Mouse (Mus musculus): Measurements from ENCODE around the gene Trim72. TPM values are rescaled to one million over a fixed set of nuclear protein-coding genes. Genes with fewer than 3 reads are reported as not detected.

Trim72 gene
- polyA plus RNA-seq, 1 experiment from 2014 or later: 3.6 TPM

DNA sequence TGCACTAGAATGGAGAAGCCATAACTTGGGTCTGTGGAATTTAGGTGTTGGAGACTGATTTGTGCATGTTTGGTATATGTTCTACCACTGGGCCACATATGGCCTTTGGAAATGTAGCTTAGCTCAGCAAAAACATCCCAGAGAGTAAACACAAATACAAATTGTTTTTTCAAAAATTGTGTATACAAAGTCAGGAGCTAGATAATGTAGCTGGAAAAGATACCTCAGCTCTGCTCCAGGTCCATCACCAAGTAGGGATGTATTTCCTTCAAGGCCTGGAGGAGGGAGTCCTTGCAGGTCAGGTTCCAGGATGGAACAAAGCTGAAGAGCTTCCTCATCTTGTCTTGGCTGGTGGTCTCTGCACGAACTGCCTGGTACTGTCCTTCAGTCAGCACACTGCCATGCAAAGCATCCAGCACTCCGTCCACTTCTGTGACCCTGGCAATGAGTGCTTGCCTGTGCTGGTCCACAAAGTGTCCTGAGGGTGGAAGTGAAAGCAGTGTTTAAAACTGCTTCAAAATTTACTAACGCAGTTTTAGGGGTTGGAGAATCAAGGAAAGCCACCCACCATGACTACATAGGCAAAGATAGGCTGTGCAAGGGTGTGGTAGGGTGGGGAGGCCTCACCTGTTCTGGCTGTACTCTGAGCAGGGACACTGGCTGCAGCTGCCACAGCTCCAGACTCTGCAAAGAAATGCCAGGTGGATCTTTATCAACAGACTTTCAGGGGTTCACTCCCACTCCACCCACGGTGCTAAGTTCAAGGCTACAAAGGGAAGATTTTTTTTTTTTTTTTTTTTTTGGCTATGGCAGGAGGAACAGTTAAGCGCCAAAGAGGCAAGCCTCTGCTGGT lies 11.0 kb upstream of the Trim72 start:
- 0 out of 2 replicates have a peak, but pooled peaks have one; percentile 16 for ATAC-seq (ENCODE audit: insufficient number of reproducible peaks, low FRiP score, low TSS enrichment, low read depth)
- Histone ChIP-seq H3K4me2 (replicated peaks) (peak overlapping the region; percentile 53), H3K4me3 (replicated peaks) (peak overlapping the region; percentile 40), H3K27me3 (no peaks in the 10 kb centered on the region), H3K9me3 (replicated peaks) (no peaks in the 10 kb centered on the region), H3K4me1 (peaks cover 13% of the 10 kb centered on the region), H3K36me3 (peaks cover 27% of the 10 kb centered on the region; the same call in 1 of the 2 replicates), H3K9ac (peak overlapping the region; percentile 18; the same call in 1 of the 2 replicates), H3K27ac (replicated peaks) (peak overlapping the region; percentile 52)
- 42% methylated on average over 5 of the region's 5 CpGs for WGBS

DNA sequence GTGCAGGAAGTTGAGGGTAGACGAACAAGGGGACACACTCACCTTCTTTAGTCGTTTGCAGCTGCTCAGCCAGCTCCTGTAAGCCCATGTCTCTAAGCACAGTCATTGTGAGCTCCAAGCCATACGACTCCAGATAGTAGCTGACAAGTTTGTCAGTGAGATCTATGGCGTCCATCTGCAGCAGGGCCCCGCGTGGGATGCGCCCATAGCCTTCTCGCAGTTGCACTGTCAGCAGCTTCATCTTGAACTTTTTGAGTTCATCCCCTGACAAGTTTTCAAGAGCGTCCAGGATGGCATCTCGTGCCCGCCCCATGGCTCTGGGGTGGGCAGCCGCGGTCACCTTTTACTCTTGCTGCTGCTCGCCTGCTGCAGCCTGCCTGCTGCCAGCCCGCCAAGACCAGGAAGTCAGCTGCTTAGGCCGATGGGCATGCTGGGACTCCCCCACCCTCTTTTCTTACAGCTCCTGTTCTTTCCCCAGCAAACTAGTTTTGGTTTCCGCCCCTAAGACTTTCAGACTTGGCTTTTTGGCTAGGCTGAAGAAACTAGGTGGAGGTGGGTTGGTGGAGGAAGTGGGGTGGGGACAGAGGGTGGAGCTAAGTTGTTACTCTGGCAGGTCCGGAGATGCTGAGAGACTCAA lies 10.3 kb upstream of the Trim72 start, which contains the start of gene Pycard:
TSS of gene Pycard (minus strand) at position 527 of the 637 bp plus-strand sequence.
- H3K27me3 ChIP-seq: no peaks in the 10 kb centered on the region
- H3K9me3 ChIP-seq (replicated peaks): no peaks in the 10 kb centered on the region
- H3K27ac ChIP-seq (replicated peaks): peak within 1 kb of the TSS; percentile 52
- ATAC-seq (ENCODE audit: insufficient number of reproducible peaks, low FRiP score, low TSS enrichment, low read depth): peak; percentile 59; the same call in 1 of the 2 replicates
- H3K9ac ChIP-seq: peak within 1 kb of the TSS; percentile 18; the same call in 1 of the 2 replicates
- peak within 1 kb of the TSS; percentile 53 for H3K4me2 ChIP-seq (replicated peaks)
- H3K36me3 ChIP-seq: peaks cover 21% of the 10 kb centered on the region; the same call in 1 of the 2 replicates
- H3K4me1 ChIP-seq: peaks cover 13% of the 10 kb centered on the region
- peak within 1 kb of the TSS; percentile 40 for H3K4me3 ChIP-seq (replicated peaks)
- WGBS: 11% methylated on average over 18 of the region's 18 CpGs

DNA sequence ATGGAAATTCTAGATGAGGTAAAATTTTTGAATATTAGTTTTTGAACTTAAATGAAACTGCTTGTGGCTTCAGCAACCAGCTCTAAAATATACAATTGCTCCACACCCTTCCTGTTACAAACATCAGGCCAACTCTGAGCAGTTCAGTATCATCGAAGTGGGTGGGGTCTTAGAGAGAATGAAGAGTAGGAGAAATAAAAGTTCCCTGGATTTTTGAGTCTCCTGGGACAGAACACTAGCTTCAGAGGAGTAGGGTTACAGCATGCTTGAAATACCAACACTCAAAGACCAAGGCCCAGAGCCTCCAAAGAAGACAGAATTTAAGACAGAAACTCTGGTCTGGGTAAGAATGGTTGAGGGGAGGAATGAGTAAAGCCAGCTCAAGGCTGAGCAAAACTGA lies 4.3 kb upstream of the Trim72 start:
- H3K9me3 ChIP-seq (replicated peaks): no peaks in the 10 kb centered on the region
- no peak overlapping the region for H3K9ac ChIP-seq
- H3K36me3 ChIP-seq: no peaks in the 10 kb centered on the region
- H3K27ac ChIP-seq (replicated peaks): peak overlapping the region; percentile 49; the same call in 1 of the 2 replicates
- H3K4me2 ChIP-seq (replicated peaks): no peak overlapping the region
- 26% methylated on average over 1 of the region's 1 CpGs for WGBS
- H3K4me1 ChIP-seq: peaks cover 5% of the 10 kb centered on the region
- no peak overlapping the region for H3K4me3 ChIP-seq (replicated peaks)
- no peaks in the 10 kb centered on the region for H3K27me3 ChIP-seq
- ATAC-seq (ENCODE audit: insufficient number of reproducible peaks, low FRiP score, low TSS enrichment, low read depth): no peak

DNA sequence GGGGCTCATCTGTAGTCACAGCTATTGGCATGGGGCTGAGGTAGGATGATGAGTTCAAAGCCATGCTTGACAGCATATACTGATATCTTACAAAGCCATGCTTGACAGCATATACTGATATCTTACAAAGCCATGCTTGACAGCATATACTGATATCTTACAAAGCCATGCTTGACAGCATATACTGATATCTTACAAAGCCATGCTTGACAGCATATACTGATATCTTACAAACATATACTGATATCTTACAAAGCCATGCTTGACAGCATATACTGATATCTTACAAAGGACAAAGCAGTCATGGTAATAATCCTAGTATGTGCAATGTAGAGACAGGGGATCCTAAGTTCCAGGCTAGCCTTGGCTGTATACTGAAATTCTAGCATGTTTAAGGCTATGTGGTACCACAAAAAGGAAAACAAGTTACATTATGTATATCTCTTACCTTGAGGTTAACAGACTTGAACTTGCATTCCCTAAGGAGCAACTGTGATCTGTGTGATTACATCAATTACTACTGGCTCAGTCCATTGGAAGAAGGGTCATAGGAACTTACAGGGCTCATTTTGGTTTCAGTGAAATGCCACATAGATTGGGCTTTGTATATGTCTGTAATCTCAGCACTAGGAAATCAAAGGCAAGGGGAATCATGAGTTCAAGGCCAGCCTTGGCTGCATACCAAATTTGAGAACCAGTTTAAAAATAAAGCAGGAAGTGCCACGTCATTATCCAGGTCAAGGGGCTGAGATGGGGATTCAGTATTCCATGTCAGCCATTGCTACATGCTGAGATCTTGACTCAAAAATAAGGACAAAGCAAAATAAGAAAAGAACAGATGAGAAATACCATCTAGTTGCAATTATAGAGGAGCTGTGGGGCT lies 3.4 kb upstream of the Trim72 start:
- no peak overlapping the region for H3K4me3 ChIP-seq (replicated peaks)
- H3K36me3 ChIP-seq: no peaks in the 10 kb centered on the region
- no peak overlapping the region for H3K9ac ChIP-seq
- no peaks in the 10 kb centered on the region for H3K27me3 ChIP-seq
- no peak for ATAC-seq (ENCODE audit: insufficient number of reproducible peaks, low FRiP score, low TSS enrichment, low read depth)
- no peak overlapping the region for H3K27ac ChIP-seq (replicated peaks)
- no peaks in the 10 kb centered on the region for H3K9me3 ChIP-seq (replicated peaks)
- WGBS: 61% methylated on average over 1 of the region's 1 CpGs
- no peak overlapping the region for H3K4me2 ChIP-seq (replicated peaks)
- peaks cover 11% of the 10 kb centered on the region for H3K4me1 ChIP-seq

DNA sequence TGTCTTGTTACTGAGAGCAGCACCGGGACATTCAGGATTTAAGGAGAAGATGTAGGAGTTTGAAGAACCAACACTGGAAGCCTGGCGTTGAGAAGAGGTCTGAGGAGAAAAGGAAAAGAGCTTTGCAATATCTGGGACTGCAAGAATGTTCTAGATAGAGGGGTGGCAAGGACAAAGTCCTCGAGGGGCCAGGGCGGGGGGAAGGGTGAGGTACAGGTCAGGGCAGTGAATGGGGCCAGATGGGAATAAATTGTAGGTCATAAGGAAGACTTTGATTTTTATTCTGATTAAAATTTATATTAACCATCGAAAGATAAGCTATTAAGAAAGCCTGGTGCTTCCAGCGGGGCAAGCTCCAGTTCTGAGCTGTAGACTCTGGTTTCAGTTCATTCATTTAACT lies 651 bp upstream of the Trim72 start:
- Histone ChIP-seq H3K27ac (replicated peaks) (no peak overlapping the region; the same call in 1 of the 2 replicates), H3K4me1 (peaks cover 11% of the 10 kb centered on the region), H3K27me3 (no peaks in the 10 kb centered on the region), H3K9ac (no peak overlapping the region), H3K4me3 (replicated peaks) (no peak overlapping the region), H3K4me2 (replicated peaks) (no peak overlapping the region), H3K9me3 (replicated peaks) (no peaks in the 10 kb centered on the region), H3K36me3 (no peaks in the 10 kb centered on the region)
- no peak for ATAC-seq (ENCODE audit: insufficient number of reproducible peaks, low FRiP score, low TSS enrichment, low read depth)
- 84% methylated on average over 6 of the region's 6 CpGs for WGBS

DNA sequence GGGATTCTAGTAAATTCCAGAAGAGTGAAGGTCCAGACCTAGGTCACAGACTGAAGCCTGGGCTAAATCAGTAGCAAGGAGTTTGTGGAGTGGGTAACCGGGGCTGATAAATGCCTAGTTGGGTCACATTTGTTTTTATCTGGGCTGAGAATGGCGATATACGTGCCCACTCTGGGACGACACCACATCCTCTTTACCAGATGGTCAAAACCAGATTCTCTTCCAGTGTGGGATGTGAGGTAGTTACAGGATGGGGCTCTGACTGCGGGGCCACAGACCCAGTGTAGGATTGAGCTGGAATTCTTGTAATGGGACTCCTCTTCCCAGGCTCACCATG lies 369 bp downstream of the Trim72 start:
- peak overlapping the region; percentile 46 for H3K4me2 ChIP-seq (replicated peaks)
- no peaks in the 10 kb centered on the region for H3K36me3 ChIP-seq
- peak overlapping the region; percentile 82 for H3K27ac ChIP-seq (replicated peaks)
- no peak overlapping the region for H3K9ac ChIP-seq
- peaks cover 11% of the 10 kb centered on the region for H3K4me1 ChIP-seq
- H3K27me3 ChIP-seq: no peaks in the 10 kb centered on the region
- 54% methylated on average over 5 of the region's 5 CpGs for WGBS
- ATAC-seq (ENCODE audit: insufficient number of reproducible peaks, low FRiP score, low TSS enrichment, low read depth): 0 out of 2 replicates have a peak, but pooled peaks have one; percentile 32
- peak overlapping the region; percentile 34 for H3K4me3 ChIP-seq (replicated peaks)
- H3K9me3 ChIP-seq (replicated peaks): no peaks in the 10 kb centered on the region

DNA sequence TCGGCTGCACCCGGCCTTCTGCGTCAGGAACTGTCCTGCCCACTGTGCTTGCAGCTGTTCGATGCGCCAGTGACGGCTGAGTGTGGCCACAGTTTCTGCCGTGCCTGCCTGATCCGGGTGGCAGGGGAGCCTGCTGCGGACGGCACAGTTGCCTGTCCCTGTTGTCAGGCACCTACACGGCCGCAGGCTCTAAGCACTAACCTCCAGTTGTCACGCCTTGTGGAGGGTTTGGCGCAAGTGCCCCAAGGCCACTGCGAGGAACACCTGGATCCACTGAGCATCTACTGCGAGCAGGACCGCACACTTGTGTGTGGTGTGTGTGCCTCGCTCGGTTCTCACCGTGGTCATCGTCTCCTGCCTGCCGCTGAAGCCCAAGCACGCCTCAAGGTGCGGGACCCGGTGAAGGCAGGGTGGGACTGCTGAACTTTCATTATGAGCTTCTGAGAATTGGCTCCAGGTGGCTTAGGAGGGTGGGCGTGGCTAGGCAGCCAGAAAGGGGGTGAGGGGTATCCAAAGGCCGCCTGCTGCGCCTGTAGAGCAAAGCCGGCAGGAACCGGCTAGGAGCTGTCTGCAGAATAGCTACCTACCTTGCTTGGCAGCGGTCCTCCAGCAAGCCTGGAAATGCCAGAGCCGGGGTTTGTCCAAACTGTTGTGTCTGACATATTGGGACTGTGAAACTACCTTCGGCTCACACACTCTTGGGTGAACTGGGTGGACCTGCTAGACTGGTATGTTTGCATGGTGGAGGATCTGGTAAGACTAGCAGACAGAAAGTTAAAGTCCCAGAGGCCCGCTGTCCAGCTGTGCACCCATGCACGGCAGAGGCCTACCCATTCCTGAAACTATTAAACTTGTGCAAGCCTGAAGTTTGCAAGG lies 976 bp downstream of the Trim72 start:
- peak overlapping the region; percentile 46 for H3K4me2 ChIP-seq (replicated peaks)
- H3K9me3 ChIP-seq (replicated peaks): no peaks in the 10 kb centered on the region
- ATAC-seq (ENCODE audit: insufficient number of reproducible peaks, low FRiP score, low TSS enrichment, low read depth): peak; percentile 72; the same call in 1 of the 2 replicates
- 13% methylated on average over 35 of the region's 35 CpGs for WGBS
- peak overlapping the region; percentile 82 for H3K27ac ChIP-seq (replicated peaks)
- no peak overlapping the region; the same call in 1 of the 2 replicates for H3K9ac ChIP-seq
- no peaks in the 10 kb centered on the region for H3K36me3 ChIP-seq
- peak overlapping the region; percentile 34 for H3K4me3 ChIP-seq (replicated peaks)
- peaks cover 11% of the 10 kb centered on the region for H3K4me1 ChIP-seq
- no peaks in the 10 kb centered on the region for H3K27me3 ChIP-seq

DNA sequence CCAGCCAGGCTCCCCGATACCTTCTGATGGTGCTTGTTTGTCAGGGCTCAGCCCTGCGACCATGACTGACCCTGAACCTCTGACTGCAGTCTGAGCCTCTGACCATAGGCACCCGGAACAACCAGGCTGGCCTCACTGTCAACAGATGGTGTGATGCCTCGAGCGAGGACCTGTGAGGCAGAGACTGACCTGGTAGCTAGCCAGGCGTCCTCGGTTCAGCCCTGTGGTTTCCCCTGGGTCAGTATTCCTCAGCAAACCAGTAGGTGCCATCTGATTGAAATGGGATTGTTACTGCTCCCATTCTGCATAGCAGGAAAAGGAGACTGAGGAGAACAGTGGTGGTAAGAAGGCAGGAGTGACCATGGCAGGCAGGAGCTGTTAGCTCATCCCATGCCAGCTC lies 2.4 kb downstream of the Trim72 start:
- Histone ChIP-seq H3K27ac (replicated peaks) (0 out of 2 replicates have a peak overlapping the region, but pooled peaks have one; percentile 82), H3K4me3 (replicated peaks) (no peak overlapping the region), H3K9me3 (replicated peaks) (no peaks in the 10 kb centered on the region), H3K9ac (no peak overlapping the region), H3K4me1 (peaks cover 11% of the 10 kb centered on the region), H3K36me3 (no peaks in the 10 kb centered on the region), H3K4me2 (replicated peaks) (no peak overlapping the region), H3K27me3 (no peaks in the 10 kb centered on the region)
- 74% methylated on average over 7 of the region's 7 CpGs for WGBS
- no peak for ATAC-seq (ENCODE audit: insufficient number of reproducible peaks, low FRiP score, low TSS enrichment, low read depth)

DNA sequence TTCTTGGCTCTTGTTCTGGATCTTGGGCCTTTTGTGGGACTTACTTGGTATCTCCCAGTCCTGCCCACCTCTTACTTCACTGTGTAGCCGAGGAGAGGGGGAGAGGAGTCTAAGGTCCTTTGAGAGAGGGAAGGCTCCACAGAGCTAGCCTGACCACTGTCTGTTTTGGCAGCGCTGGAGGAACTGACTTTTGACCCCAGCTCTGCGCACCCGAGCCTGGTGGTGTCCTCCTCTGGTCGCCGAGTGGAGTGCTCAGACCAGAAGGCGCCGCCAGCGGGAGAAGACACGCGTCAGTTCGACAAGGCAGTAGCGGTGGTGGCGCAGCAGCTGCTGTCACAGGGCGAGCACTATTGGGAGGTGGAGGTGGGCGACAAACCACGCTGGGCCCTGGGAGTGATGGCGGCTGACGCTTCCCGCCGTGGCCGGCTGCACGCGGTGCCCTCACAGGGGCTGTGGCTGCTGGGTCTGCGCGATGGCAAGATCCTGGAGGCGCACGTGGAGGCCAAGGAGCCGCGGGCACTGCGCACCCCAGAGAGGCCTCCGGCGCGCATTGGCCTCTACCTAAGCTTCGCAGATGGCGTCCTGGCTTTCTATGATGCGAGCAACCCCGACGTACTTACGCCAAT lies 6.1 kb downstream of the Trim72 start:
- Histone ChIP-seq H3K4me1 (peaks cover 2% of the 10 kb centered on the region), H3K27ac (replicated peaks) (no peak overlapping the region), H3K36me3 (no peaks in the 10 kb centered on the region), H3K4me3 (replicated peaks) (no peak overlapping the region), H3K9ac (no peak overlapping the region), H3K4me2 (replicated peaks) (no peak overlapping the region), H3K27me3 (no peaks in the 10 kb centered on the region), H3K9me3 (replicated peaks) (no peaks in the 10 kb centered on the region)
- 52% methylated on average over 40 of the region's 40 CpGs for WGBS
- ATAC-seq (ENCODE audit: insufficient number of reproducible peaks, low FRiP score, low TSS enrichment, low read depth): no peak
